Mouse (Mus musculus) right cerebral cortex, postnatal 25 days (tissue): ENCODE results near the gene Tbrg1.

Experiments
- DNase-seq: peaks from one replicate; pipeline ENCODE4 v3.0.0; 2022

Tbrg1 gene

DNA sequence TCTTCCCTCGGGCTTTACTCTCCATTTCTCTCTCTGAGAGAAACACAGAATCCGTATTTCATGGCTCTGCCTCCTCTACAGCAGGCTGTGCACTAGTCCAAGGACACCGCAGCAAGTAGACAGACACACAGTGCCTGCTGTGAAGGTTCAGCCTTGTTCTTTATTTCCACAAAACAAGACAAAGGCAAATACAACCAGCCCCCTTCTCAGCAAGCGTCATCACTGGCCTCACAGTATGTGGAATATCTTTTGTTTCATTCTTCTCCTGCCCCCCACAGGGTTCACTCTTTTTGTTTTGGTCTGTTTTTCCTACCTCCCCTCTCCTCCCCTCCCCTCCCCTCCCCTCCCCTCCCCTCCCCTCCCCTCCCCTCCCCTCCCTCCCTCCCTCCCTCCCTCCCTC lies 28.5 kb downstream of the Tbrg1 start:
- no peak for DNase-seq

DNA sequence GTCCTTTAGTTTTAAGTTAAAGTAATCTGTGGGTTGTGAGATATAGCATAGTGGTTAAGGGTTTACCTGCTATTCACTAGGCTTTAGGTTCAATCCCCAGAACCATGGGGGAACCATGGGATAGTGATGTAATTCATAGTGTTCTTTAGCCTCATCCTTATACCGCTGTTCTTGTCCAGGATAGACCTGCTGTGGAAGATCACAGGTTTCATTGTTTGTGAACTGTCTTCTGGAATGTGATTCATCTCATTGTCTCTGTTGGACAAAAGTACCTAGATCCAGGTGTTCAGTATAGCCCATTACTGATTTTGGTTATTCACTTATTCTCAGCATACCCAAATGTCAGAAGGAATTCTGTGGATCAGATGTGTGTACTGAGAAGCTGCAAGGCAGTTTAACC lies 29.8 kb downstream of the Tbrg1 start:
- DNase-seq, result no peak

GRCm38 (mm10) chr9:37626103-37626567 lies 31.0 kb downstream of the Tbrg1 start:
- DNase-seq, result peak; percentile 39

GRCm38 (mm10) chr9:37625641-37626040 lies 31.5 kb downstream of the Tbrg1 start:
- peak; percentile 81 for DNase-seq

DNA sequence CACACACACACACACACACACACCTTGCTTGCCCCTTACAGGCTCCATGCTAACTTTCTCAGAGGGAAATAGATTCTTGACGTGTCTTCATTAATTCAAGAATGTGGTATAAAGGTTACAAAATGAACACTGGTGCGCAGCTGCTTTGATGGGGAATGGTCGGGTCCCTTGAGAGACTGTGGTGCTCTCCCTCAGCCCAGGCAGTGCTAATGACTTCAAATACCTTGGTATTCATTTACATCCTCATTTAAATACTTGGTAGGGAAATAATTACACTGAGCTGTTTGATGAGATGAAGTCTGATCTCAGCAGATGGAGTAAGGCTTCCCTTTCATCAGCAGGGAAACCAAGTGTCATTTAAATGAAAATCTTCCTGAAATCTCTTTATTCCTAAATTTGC lies 32.0 kb downstream of the Tbrg1 start:
- DNase-seq, result no peak

- DNase-seq, result no peak
These were observed 32.6 kb downstream of the Tbrg1 start for GRCm38 (mm10) chr9:37624502-37624901.

DNA sequence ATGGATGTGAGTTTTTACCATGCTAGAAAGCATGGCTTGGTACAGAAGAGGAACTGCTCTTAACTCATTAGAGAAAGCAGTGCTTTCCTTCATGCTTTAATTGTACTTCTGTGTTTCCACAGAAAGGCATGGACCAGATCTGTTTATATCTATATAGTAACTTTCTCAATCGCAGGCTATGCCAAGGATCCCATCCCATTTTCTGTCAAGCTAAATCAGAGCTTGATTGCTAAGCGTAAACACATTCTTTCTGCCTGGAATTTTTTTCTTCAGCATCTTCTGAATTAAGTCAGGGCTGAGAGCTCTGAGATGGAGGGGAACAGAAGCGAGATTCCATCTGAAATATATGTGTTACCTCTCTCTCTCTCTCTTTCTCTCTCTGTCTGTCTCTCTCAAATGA lies 33.1 kb downstream of the Tbrg1 start:
- no peak for DNase-seq

DNA sequence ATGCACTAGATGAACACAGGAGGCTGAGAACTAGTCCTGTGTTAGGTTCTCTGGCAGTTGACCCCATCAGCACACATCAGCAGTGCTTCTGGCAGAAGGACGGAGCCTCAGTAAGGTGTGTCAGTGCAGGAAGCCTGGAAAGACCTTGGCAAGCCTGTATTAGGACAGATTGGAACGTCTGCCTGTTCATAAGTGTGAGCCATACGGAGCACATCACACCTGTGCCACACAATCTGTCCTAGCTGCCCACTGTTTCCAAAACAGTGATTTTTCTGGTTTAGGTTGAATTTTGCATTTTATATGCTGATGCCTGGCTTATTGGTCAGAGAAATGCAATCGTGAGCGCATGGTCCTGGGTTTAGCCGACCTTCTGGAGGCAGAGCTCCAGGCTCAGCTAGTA lies 35.8 kb downstream of the Tbrg1 start:
- DNase-seq, result peak; percentile 63

GRCm38 (mm10) chr9:37616770-37617169 lies 40.3 kb downstream of the Tbrg1 start:
- no peak for DNase-seq

- DNase-seq, result no peak
These were observed 41.9 kb downstream of the Tbrg1 start for GRCm38 (mm10) chr9:37615220-37615619.

GRCm38 (mm10) chr9:37614316-37614715 lies 42.8 kb downstream of the Tbrg1 start:
- no peak for DNase-seq

GRCm38 (mm10) chr9:37613911-37614280 lies 43.2 kb downstream of the Tbrg1 start:
- no peak for DNase-seq

- DNase-seq, result peak; percentile 84
These were observed 43.8 kb downstream of the Tbrg1 start, which contains the start of gene Spa17 for GRCm38 (mm10) chr9:37613182-37613910. TSS of gene Spa17 (minus strand) at chr9:37613722.

DNA sequence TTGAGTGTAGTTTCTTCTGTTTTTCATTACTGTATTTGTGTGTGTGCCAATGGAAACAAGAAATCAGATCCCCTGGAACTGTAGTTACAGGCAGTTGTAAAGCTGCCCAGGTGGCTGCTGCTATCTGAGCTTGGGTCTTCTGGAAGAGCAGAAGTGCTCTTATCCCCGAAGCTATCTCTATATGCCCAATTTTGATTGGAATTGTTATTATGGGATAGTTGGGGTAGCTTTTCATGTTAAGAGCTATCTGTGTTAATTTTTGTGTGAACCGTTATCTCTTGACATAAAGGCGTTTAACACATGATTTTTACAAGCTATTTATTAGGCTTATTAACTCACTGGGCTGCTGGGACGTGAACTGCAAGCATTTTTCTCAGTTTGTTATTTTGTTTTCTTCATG lies 47.6 kb downstream of the Tbrg1 start:
- no peak for DNase-seq

- no peak for DNase-seq
These were observed 52.0 kb downstream of the Tbrg1 start for GRCm38 (mm10) chr9:37605089-37605488.

DNA sequence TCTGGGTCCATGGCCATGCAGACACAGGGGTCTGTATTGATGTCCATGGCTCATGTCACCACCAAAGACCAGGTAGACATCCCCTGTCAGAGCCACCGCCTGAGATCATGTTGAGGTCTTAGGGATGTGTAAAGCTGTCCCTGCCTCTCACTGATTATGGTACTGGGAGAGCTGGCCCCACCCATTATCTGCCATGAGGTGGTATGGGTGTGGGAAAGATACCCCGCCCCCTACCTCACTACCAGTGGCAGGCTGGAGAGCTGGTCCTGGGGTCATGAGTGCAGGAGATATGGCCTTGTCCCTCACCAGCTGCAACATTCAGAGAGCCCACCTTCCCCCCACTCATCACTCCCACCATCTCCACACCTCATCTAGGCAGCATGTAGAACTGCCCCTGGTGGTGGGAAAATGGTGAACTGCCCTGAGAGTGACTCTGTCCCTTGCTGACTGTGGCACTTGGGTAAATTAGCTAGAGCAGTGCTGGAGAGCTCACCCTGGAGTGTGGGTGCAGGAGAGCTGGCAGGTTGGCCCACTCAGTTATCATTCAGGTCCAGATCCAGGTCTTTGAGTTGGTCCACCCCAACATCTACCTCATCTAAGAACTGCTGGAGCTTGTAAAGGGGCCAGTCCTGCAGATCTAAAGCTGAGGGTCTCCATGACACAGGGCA lies 56.4 kb downstream of the Tbrg1 start:
- DNase-seq, result no peak
